Mouse (Mus musculus): ENCODE measurements around the gene Adora1. TPM values are rescaled to one million over a fixed set of nuclear protein-coding genes. Genes with fewer than 3 reads are reported as not detected.

Adora1 gene
- total and polyA plus RNA-seq, 3 experiments, result not detected

- TF ChIP-seq HCFC1 (IDR thresholded peaks at IDR 0.05; ENCODE audit: low read depth, low read length) (no peak), NELFE (IDR thresholded peaks at IDR 0.05; ENCODE audit: low read depth, low read length) (no peak), MAX (IDR thresholded peaks at IDR 0.05; ENCODE audit: low read length) (no peak), ELF1 (IDR thresholded peaks at IDR 0.05; ENCODE audit: low read depth, low read length) (no peak), TCF12 (IDR thresholded peaks at IDR 0.05; ENCODE audit: low read depth, low read length) (no peak), ETS1 (IDR thresholded peaks at IDR 0.05; ENCODE audit: low read depth, low read length) (no peak), ZMIZ1 (IDR thresholded peaks at IDR 0.05; ENCODE audit: low read depth, low read length) (no peak), CHD1 (IDR thresholded peaks at IDR 0.05; ENCODE audit: low read depth, low read length) (no peak), TBP (IDR thresholded peaks at IDR 0.05; ENCODE audit: low read depth, low read length) (no peak), POLR2AphosphoS2 (IDR thresholded peaks at IDR 0.05; ENCODE audit: low read length) (no peak), EP300 (IDR thresholded peaks at IDR 0.05; ENCODE audit: low read depth in 1 of 2, low read length in 2 of 2) (no peak), MYB (IDR thresholded peaks at IDR 0.05; ENCODE audit: low read depth, low read length) (no peak), USF1 (IDR thresholded peaks at IDR 0.05; ENCODE audit: low read depth, low read length) (no peak), MAFK (IDR thresholded peaks at IDR 0.05; ENCODE audit: borderline replicate concordance, low read depth, low read length) (no peak), ZC3H11A (IDR thresholded peaks at IDR 0.05; ENCODE audit: low read depth, low read length) (no peak), SIN3A (IDR thresholded peaks at IDR 0.05; ENCODE audit: low read length) (no peak), RCOR1 (IDR thresholded peaks at IDR 0.05; ENCODE audit: low read depth, low read length) (no peak), MYC (IDR thresholded peaks at IDR 0.05; ENCODE audit: low read depth, low read length) (no peak)
- no peaks in the 10 kb centered on the region for H3K79me2 ChIP-seq (ENCODE audit: control insufficient read depth, insufficient read depth, low read length, poor library complexity)
- no peak overlapping the region for H3K27ac ChIP-seq (ENCODE audit: control insufficient read depth, low read depth, low read length)
- no peaks in the 10 kb centered on the region for H3K36me3 ChIP-seq (ENCODE audit: control insufficient read depth in 1 of 2, insufficient read depth in 2 of 2, low read length in 2 of 2)
- peaks cover 5 to 6% of the 10 kb centered on the region in 2 experiments for H3K27me3 ChIP-seq (ENCODE audit: control insufficient read depth in 1 of 2, insufficient read depth in 2 of 2, low read length in 2 of 2)
- 0 out of 4 replicates have a peak, but pooled peaks cover 0 to 5% of the 10 kb centered on the region in 2 experiments for H3K4me1 ChIP-seq (ENCODE audit: control insufficient read depth in 1 of 2, insufficient read depth in 2 of 2, low read length in 2 of 2)
- no peak for DNase-seq (ENCODE audit: low read depth, low spot score)
- H3K9ac ChIP-seq (ENCODE audit: control insufficient read depth, low read depth, low read length, poor library complexity, severe bottlenecking), result no peak overlapping the region
- H3K4me3 ChIP-seq (ENCODE audit: control insufficient read depth in 1 of 2, insufficient read depth in 1 of 2, low read depth in 2 of 2, low read length in 2 of 2), result no peak overlapping the region
- no peaks in the 10 kb centered on the region for H3K9me3 ChIP-seq (replicated peaks; ENCODE audit: insufficient read depth, low read length)
Measured at GRCm38 (mm10) chr1:134167416-134168305, 67.6 kb downstream of the Adora1 start.

GRCm38 (mm10) chr1:134166547-134166946, 68.7 kb downstream of the Adora1 start:
- Histone ChIP-seq H3K27me3 (ENCODE audit: control insufficient read depth in 1 of 2, insufficient read depth in 2 of 2, low read length in 2 of 2) (peaks cover 5 to 6% of the 10 kb centered on the region in 2 experiments), H3K4me3 (ENCODE audit: control insufficient read depth in 1 of 2, insufficient read depth in 1 of 2, low read depth in 2 of 2, low read length in 2 of 2) (no peak overlapping the region), H3K4me1 (ENCODE audit: control insufficient read depth in 1 of 2, insufficient read depth in 2 of 2, low read length in 2 of 2) (0 out of 4 replicates have a peak, but pooled peaks cover 0 to 5% of the 10 kb centered on the region in 2 experiments), H3K79me2 (ENCODE audit: control insufficient read depth, insufficient read depth, low read length, poor library complexity) (no peaks in the 10 kb centered on the region), H3K9ac (ENCODE audit: control insufficient read depth, low read depth, low read length, poor library complexity, severe bottlenecking) (no peak overlapping the region), H3K27ac (ENCODE audit: control insufficient read depth, low read depth, low read length) (no peak overlapping the region), H3K9me3 (replicated peaks; ENCODE audit: insufficient read depth, low read length) (no peaks in the 10 kb centered on the region), H3K36me3 (ENCODE audit: control insufficient read depth in 1 of 2, insufficient read depth in 2 of 2, low read length in 2 of 2) (no peaks in the 10 kb centered on the region)
- DNase-seq (ENCODE audit: low read depth, low spot score), result no peak
- TF ChIP-seq UBTF (IDR thresholded peaks at IDR 0.05; ENCODE audit: borderline replicate concordance, insufficient read depth, low read depth, low read length) (no peak), RAD21 (IDR thresholded peaks at IDR 0.05; ENCODE audit: low read depth, low read length) (no peak), MAZ (IDR thresholded peaks at IDR 0.05; ENCODE audit: low read depth, low read length) (no peak), POLR2AphosphoS5 (IDR thresholded peaks at IDR 0.05; ENCODE audit: borderline replicate concordance, low read depth, low read length) (no peak), BHLHE40 (IDR thresholded peaks at IDR 0.05; ENCODE audit: borderline replicate concordance, low read depth, low read length) (no peak), CHD1 (IDR thresholded peaks at IDR 0.05; ENCODE audit: low read depth, low read length) (no peak), ZNF384 (IDR thresholded peaks at IDR 0.05; ENCODE audit: low read depth, low read length) (no peak), MEF2A (IDR thresholded peaks at IDR 0.05; ENCODE audit: extremely low read depth, insufficient replicate concordance, low read depth, low read length, poor library complexity, severe bottlenecking) (no peak), HCFC1 (IDR thresholded peaks at IDR 0.05; ENCODE audit: low read depth, low read length) (no peak), ETS1 (IDR thresholded peaks at IDR 0.05; ENCODE audit: low read depth, low read length) (no peak), GABPA (IDR thresholded peaks at IDR 0.05; ENCODE audit: low read depth, low read length) (no peak), POLR2A (IDR thresholded peaks at IDR 0.05; ENCODE audit: control insufficient read depth in 1 of 2, insufficient read depth in 1 of 2, low read depth in 1 of 2, low read length in 2 of 2, poor library complexity in 1 of 2) (no peak), NRF1 (IDR thresholded peaks at IDR 0.05; ENCODE audit: insufficient read depth, low read depth, low read length, poor library complexity, severe bottlenecking) (no peak), MYC (IDR thresholded peaks at IDR 0.05; ENCODE audit: low read depth, low read length) (no peak), MAX (IDR thresholded peaks at IDR 0.05; ENCODE audit: low read length) (no peak), SIN3A (IDR thresholded peaks at IDR 0.05; ENCODE audit: low read length) (no peak)
